Mouse (Mus musculus): ENCODE measurements around the gene Psmd6.

- TF ChIP-seq POLR2A (IDR thresholded peaks at IDR 0.05; ENCODE audit: borderline replicate concordance, insufficient read depth, low read length) (no peak), CTCF (IDR thresholded peaks at IDR 0.05; ENCODE audit: borderline replicate concordance, insufficient read depth, low read depth, low read length) (no peak)
Measured at GRCm38 (mm10) chr14:14104213-14104929, 16.4 kb downstream of the Psmd6 start.

Measured in cerebellum, adult 2 months (tissue).